Mouse (Mus musculus) ovary, adult 18-20 months (tissue): ENCODE results near the gene Mad2l2.
"Not testable (repeated sequence)": the region's sequence is repeated elsewhere in the genome, so short reads cannot be mapped to it uniquely, and the experiment has no call there.

Source experiments
- DNase-seq: peaks from one replicate; pipeline ENCODE4 v3.0.0; 2022; ENCODE audit warnings: low spot score, mixed read lengths

Gene Mad2l2

DNA sequence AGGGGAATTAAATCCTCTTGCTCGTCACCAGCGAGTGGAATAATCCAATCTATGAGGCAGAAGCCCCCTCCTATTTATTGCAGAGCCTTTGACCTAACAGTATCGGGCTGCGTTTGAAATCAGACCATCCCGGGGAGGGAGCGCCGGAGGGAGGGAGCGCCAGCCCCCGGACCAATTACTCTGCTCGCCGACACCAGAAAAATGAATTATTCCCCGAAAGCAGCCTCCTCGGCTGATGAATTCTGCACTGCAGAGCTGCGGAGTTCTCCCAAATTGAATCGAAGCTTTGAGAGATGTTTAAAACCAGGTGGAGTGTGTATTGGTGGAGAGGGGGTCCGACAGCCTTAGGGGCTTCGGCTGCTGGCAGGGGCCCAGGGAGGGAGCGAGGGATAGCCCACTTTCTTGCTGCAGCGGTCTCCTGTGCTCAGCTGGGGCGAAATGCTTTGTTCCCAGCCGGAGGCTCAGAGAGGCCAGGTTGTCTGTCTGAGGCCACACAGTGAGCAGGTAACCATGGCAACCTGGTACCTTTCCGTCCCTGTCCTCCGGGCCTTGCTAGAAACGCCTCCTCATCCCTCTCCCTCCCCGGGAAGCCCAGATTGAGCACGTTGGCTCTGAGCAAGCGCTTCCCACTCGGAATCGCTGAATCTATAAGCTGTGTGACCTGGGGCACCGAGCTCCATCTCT, 43.8 kb downstream of the Mad2l2 start:
- DNase-seq, result no peak

DNA sequence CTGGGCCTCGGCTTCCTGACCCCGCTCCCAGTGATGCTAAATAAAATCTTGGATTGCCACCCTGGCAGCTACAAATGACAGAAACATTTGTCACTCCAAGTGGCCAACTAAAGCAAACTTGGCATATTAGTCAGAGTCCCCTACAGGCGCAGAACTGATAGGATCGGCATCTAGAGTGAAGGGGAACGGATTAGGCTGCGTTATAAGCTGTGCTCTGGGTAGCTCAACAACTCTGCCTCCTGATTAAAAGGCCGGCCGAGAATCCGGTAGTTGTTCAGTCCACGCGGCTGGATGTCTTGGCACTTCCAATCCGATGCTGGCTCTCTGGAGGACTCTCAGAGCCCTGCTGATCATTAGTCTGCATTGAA, 44.3 kb downstream of the Mad2l2 start:
- DNase-seq, result no peak

DNA sequence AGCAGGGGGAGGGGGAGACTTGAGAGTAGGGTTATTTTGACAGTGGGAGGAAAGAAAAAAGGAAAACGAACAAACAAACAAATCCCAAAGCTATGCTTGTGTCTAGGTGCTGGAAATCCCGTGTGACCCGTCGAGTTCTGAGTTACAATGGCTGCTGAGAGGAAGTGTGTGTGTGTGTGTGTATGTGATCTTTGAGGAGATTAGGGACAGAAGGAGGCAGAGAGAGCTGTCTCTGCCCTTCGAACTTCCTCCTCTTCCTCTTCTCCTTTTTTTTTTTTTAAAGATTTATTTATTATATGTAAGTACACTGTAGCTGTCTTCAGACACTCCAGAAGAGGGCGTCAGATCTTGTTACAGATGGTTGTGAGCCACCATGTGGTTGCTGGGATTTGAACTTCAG, 46.4 kb downstream of the Mad2l2 start:
- not testable (repeated sequence) for DNase-seq

DNA sequence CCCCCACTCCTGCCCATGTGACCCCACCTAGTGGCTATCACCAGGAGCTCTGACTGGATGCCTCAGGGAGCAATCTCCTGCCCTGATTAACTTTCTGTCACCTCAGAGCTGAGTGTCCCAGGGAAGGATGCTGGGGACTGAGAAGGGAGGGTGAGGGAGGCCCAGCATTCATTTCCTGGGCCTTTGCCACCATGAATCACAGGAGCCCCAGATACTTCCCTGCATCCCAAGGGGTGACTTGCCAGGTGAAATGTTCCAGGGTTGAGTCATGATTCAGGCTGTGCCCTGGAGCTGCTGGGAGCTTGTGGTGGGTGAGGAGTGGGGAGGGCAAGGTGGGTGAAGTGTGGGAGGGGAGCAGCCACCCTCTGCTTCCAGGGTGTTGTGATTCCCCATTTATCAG, 47.5 kb downstream of the Mad2l2 start:
- DNase-seq, result no peak

DNA sequence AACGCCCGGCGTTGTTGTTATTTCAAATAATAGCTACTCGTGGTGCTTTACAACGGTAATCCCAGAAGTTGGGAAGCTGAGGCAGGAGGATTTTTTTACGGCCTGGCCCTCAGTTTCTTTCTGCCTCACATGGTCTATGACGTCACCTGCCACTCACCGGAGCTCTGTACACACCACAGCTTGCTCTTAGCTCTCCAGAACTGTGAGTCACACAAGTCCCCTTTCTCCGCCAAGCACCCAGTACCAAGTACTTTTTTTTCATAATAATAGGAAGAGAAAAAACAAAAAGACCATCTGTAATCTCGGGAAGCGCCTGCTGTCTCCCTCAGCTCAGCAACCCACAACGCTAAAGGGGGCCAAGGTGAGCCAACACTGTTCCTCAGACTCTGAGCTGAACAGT, 51.3 kb downstream of the Mad2l2 start:
- DNase-seq, result no peak

DNA sequence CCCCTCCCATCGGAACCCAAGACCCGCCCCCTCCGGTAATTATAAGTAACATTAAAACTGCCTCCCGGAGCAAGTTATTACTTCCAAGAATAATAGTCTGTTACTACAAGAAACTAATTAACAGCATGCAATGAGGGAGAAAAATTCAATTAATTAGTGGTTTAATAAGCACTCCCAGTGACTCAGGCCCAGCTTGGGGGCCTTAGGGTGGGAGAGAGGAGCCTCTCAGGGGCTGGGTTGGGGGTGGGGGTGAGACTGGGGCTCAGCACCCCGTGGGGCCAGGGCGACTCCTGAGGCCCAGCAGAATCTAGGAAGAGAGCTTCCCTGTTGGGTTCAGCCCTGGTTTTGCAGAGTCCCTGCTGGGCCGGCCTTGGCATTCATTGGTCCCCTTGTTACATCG, 52.2 kb downstream of the Mad2l2 start:
- DNase-seq, result no peak

DNA sequence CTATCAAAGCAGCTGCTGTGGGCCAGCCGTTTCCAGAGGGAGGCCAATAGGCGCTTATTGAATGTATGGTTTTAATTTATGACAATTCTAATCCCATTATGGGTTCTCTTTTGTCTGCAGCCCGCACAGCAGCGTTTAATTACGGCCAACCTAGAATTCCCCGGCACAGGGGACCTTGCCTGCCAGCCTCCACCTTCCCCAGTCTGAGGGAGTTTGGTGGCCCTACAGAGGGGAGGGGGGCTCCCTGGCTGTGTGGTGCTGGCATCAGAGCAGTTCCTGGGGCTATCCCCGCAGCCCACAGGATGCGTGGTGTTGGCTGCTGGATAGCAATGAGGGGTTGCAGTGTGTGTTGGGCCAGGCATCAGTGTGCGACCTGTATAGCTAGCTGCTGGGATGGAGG, 54.4 kb downstream of the Mad2l2 start:
- DNase-seq, result no peak

DNA sequence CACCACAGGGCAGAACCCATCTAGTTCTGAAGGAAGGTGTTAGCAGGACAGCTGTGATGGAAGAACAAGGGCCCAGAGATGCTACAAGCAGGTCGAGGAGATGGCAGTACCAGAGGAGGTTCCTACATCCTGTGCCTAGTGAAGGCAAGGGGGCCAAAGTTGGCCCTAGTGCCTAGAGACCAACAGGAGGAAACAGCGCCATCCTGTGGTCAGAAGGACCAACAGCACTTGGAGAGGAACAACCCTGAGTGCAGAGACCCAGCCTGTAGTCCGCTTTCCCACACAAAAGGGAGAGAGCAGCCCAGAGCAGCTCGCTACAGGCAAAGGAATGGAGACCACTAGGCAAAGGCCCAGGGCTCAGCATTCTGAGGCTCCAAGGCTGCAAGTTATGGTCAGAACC, 55.6 kb downstream of the Mad2l2 start:
- no peak for DNase-seq

DNA sequence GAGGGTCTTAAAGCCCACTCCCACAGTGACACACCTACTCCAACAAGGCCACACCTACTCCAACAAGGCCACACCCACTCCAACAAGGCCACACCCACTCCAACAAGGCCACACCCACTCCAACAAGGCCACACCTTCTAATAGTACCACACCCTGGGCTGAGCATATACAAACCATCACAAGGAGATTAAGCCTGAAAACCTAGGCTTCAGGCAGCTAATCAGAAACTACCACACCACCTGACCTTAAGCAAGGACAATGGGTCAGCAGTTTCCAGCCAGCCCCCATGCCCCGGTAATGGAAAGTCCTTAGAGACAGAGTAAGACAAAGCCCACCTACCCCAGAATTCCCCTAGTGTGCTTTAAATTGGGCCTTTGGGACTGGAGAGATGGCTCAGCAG, 58.6 kb downstream of the Mad2l2 start:
- not testable (repeated sequence) for DNase-seq

DNA sequence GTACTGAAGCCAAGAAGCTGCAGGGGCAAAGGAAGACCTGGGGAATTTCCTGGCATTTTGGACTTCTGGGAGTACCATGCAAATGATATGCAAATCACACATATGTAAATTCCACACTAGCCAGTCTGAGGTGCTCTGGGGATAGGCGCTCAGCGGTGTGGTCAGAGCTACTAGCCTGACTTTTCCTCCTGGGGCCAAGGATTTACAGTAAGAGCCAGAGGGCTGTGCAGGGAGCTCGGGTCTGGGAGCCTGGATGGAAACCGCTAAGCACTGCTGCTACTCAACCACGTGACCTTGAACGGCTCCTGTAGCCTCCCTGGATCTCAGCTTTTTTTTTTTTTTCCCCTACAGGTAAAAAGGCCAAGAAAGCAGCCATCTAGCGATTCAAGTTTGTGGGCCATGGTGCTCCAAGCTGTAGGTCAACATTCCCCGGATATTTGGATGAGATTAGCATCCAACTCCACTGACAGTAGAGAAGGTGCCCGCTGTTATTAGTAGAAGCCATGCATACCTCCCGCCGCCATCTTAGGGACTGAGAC, 62.6 kb downstream of the Mad2l2 start:
- no peak for DNase-seq

DNA sequence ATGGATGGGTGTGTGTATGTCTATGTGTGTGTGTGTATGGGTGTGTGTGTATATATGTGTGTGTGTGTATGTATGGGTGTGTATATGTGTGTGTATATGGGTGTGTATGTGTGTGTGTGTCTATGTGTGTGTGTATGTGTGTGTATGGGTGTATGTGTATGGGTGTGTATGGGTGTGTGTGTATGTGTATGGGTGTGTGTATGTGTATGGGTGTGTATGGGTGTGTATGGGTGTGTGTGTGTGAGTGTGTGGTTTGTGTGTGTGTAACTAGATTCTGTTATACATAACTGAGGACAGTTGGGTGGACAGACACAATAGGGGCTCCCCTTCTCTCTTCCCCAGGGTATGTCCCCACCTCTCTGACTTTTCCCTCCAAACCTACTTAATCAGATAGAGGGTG, 64.2 kb downstream of the Mad2l2 start:
- no peak for DNase-seq
